Mouse (Mus musculus): ENCODE measurements at regions not wholly inside any gene's neighbourhood (a gene's known extent, or its start where the extent isn't known, plus 50 kb on each side); places are given as distances from the start of the nearest gene placed in this dataset.

DNA sequence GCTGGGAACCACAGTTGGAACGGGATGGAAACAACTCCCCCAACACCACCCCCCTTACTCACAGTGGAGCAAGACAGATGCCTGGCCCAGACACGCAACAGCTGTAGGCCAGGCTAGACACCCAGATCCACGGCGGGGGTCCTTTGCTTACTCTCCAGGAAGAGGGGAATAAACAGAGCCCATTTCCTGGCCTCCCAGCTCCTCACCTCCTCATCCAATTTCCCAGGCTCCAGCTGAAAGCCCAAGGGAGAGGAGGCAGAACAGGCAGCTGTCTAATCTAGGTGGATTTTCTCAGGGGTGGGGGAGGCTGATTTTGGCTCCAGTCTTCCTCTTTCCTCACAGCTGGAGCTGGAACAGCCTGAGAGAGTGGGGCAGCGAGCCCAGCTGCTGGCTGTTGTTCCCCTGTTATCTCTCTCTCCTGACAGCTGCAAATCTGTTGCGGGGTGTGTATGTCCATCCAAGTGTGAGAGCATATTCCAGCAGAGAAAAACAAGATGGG, 182.7 kb downstream of the Opa1 start:
- TF ChIP-seq CTCF (IDR thresholded peaks at IDR 0.05; ENCODE audit: borderline replicate concordance, insufficient read depth, low read depth, low read length) (no peak), POLR2A (IDR thresholded peaks at IDR 0.05; ENCODE audit: borderline replicate concordance, insufficient read depth, low read length) (no peak)

Measured in cerebellum, adult 2 months (tissue).